Mouse (Mus musculus) lung, adult 2 months (tissue): ENCODE measurements around the gene Ap4m1. TPM values are rescaled to one million over a fixed set of nuclear protein-coding genes. Genes with fewer than 3 reads are reported as not detected.
A peak's percentile ranks its signal among the peaks of the same experiment; 100 is the strongest.

Source experiments
- DNase-seq: peaks from one replicate; pipeline ENCODE4 v3.0.0; 2022
- H3K4me1 ChIP-seq: fragments of 200-500 bp; 2 replicates; pipeline ENCODE4 v1.6.1; 2011; ENCODE audit warnings: low read length; ENCODE audit not compliant: control insufficient read depth, insufficient read depth
- H3K4me3 ChIP-seq: fragments of 200-500 bp; replicated peaks from 2 replicates; pipeline ENCODE3; 2011; ENCODE audit warnings: low read depth, mild to moderate bottlenecking, control low read depth, low read length; ENCODE audit errors: extremely low read depth
- CTCF ChIP-seq: fragments of 200-500 bp; IDR thresholded peaks from 2 replicates; pipeline ENCODE4 v1.5.1; 2011; ENCODE audit warnings: mild to moderate bottlenecking, low read length, control low read depth; ENCODE audit not compliant: insufficient read depth
- POLR2A ChIP-seq: fragments of 200-500 bp; IDR thresholded peaks from 2 replicates; pipeline ENCODE4 v1.6.1; 2011; ENCODE audit warnings: low read depth, mild to moderate bottlenecking, control low read depth, low read length, borderline replicate concordance; ENCODE audit errors: extremely low read depth
- WGBS: fragments of 180-500 bp; shearing (Covaris S2); methylation state at CpG from one replicate; pipeline ENCODE4 v1.1.7; 2018; 5-methylcytosine and 5-hydroxymethylcytosine counted together
- polyA plus RNA-seq: library from polyadenylated mRNA; depleted of rRNA; stranded (reverse); fragments of >200 nt; gene quantifications from 2 replicates; pipeline ENCODE4 v1.2.3, GENCODE M21; 2012; rRNA removed

Gene Ap4m1
- polyA plus RNA-seq = 28.4 and 40.3 TPM in 2 replicates

DNA sequence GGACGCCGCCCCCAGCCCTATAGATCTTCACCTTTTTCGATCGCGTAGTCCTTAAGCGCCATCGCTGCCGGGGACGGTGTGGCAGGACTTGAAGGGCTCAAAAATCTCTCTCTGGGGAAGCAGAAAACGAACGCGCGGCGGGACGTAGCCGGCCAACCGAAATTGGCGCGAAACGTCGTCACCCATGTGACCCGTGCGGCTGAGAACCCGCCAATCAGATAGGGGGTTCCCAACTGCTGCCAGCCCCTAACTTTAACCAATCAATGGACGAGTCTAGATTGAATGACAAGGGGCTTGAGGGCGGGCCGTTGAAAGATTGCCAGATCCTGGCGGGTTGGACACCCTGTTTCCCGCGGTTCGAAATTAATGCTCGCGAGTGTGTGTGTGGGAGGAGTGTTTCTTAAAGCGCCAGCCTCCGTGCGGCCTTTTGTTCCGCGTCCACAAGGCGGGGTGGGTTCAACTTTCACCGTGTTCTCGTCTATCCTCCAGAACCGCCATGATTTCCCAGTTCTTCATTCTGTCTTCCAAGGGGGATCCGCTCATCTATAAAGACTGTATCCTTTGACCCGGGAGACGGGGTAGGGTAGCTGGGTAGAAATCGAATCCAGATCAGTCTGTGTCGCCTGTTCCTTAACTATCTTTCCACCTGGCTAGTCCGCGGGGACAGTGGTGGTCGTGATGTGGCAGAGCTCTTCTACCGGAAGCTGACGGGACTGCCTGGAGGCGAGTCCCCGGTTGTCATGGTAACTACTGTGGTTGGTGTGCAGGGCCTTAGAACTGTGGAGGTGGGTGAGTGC is at the start of gene Ap4m1, which contains the start of gene Mcm7:
TSS of gene Ap4m1 (plus strand) at position 308 of the 797 bp plus-strand sequence.
TSS of gene Mcm7 (minus strand) at position 728 of the 797 bp plus-strand sequence.
- Histone ChIP-seq H3K4me3 (peak within 1 kb of the TSS; percentile 90), H3K4me1 (peaks cover 5% of the 10 kb centered on the region; the same call in 1 of the 2 replicates)
- under 1% methylated on average over 54 of the region's 54 CpGs for WGBS
- peak; percentile 99 for DNase-seq
- TF ChIP-seq CTCF (no peak), POLR2A (peak; percentile 54; the same call in 1 of the 2 replicates)

DNA sequence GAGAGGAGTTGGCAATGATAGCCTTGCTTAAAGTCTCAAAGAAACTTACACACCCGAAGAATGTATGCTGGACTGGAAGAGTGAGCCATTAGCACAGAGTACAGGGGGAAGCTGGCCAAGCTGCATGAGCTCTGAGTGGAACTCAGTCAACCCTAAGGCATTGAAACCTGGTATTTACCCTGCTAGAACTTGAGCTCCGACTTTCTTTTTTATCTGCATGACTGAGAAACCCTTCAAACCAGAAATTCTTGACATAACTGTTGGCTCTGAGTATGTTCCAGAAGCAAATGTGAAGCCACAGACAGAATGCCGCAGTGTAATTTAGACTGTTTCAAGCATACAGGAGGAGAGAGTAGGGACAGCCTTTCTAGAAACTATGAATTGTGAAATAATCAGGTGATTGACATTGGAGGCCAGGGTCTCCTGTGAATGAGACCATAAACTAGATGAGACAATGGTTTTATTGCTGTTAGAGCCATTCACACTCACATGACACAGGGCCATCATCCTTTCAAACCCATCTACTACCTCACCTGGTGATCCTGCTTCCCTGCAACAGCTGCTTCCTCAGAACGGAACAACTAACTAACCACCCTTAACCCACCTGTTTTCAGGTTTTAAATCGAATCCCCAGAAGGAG is 39.3 kb upstream of the Ap4m1 start:
- Histone ChIP-seq H3K4me3 (no peak overlapping the region), H3K4me1 (no peaks in the 10 kb centered on the region)
- DNase-seq = no peak
- WGBS = 82% methylated on average over 5 of the region's 5 CpGs
- TF ChIP-seq CTCF = no peak
- no peak for TF ChIP-seq POLR2A

- DNase-seq = no peak
- no peaks in the 10 kb centered on the region for H3K4me1 ChIP-seq
- H3K4me3 ChIP-seq = no peak overlapping the region
- WGBS = 27% methylated on average over 4 of the region's 4 CpGs
- TF ChIP-seq CTCF (no peak), POLR2A (no peak)
Measured at GRCm38 (mm10) chr5:138137257-138137656, 34.5 kb upstream of the Ap4m1 start.

DNA sequence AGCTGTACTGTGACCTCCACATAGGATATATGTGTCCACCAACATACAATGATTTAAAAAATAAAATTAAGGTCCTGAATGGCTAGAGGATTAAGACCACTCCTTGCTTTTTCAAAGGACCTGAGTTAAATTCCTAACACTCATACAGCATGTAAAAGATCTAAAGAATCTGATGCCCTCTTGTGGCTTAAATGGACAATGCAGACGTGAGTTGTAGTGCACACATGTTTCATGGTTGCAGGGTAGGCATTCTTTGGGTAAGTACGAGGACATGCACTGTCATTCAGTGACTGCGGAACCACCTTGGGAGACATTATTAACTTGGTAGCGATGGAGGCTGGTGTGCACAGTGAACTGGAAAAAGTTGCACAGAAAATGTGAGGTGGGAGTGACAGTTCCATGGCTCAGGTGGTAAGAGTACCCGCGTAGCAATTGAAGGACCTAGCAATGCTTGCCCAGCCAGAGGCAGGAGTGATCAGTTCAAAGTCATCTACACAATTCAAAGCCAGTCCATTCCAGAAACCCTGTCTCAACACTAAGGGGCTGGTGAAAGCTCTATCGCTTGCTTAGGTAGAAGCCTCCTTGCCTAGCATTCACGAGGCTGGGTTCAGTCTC is 33.8 kb upstream of the Ap4m1 start:
- 53% methylated on average over 8 of the region's 8 CpGs for WGBS
- Histone ChIP-seq H3K4me1 (no peaks in the 10 kb centered on the region), H3K4me3 (no peak overlapping the region)
- TF ChIP-seq CTCF (peak; percentile 52; the same call in 1 of the 2 replicates), POLR2A (no peak)
- no peak for DNase-seq

DNA sequence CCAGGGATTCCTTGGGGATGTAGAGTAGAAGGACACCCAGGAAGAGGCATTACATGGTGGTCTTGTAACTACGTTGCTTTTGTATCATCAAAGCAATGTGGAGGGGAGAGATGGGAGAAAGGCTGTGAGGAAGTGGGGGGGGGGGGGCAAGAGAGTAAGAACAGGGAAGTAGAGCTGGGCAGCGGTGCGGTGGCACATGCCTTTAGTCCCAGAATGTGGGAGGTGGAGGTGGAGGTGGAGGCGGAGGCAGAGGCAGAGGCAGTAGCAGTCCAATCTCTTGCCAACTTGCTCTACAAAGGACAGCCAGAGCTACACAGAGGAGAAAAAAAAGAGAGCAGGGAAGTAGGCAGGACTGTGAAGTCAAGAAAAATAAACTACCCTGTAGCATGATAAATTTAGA is 33.2 kb upstream of the Ap4m1 start:
- no peak for DNase-seq
- no peak overlapping the region for H3K4me3 ChIP-seq
- TF ChIP-seq POLR2A (no peak), CTCF (no peak)
- 58% methylated on average over 4 of the region's 4 CpGs for WGBS
- no peaks in the 10 kb centered on the region for H3K4me1 ChIP-seq

GRCm38 (mm10) chr5:138154390-138154789 is 17.4 kb upstream of the Ap4m1 start:
- 56% methylated on average over 3 of the region's 3 CpGs for WGBS
- H3K4me3 ChIP-seq = no peak overlapping the region
- DNase-seq = no peak
- TF ChIP-seq CTCF (no peak), POLR2A (no peak)
- H3K4me1 ChIP-seq = 0 out of 2 replicates have a peak, but pooled peaks cover 2% of the 10 kb centered on the region

- WGBS = under 1% methylated on average over 31 of the region's 31 CpGs
- DNase-seq = peak; percentile 79
- H3K4me1 ChIP-seq = 0 out of 2 replicates have a peak, but pooled peaks cover 2% of the 10 kb centered on the region
- TF ChIP-seq POLR2A (peak; percentile 89), CTCF (peak; percentile 97)
- H3K4me3 ChIP-seq = peak within 1 kb of the TSS; percentile 94
Measured at GRCm38 (mm10) chr5:138155443-138155976, 16.3 kb upstream of the Ap4m1 start, which contains the start of gene Zfp113. Gene Zfp113 (minus strand): TSS chr5:138155744.

DNA sequence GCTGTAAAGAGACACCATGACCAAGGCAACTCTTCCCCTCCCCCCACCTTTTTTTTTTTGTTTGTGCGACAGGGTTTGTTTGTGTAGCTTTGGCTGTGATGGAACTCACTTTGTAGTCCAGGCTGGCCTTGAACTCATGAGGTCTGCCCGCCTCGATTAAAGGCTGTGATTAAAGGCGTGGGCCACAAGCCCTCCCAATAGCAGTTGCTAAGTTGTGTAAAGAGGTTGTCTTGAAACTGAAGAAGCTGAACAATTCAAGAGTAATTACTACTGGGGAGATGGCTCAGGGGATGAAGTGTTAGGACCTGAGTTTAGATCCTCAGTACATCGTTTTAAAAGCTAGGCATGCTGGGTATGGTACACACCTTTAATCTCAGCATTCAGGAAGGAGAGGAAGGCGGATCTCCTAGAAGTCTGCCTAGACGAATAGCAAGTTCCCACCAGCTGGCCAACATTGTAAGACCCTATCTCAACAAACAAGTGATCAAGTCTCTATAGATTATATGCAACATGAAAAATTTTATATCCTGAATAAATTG is 11.5 kb upstream of the Ap4m1 start:
- TF ChIP-seq CTCF (no peak), POLR2A (no peak)
- Histone ChIP-seq H3K4me1 (no peaks in the 10 kb centered on the region), H3K4me3 (no peak overlapping the region)
- DNase-seq = no peak
- WGBS = 59% methylated on average over 7 of the region's 7 CpGs

- 1% methylated on average over 42 of the region's 42 CpGs for WGBS
- DNase-seq = peak; percentile 96
- Histone ChIP-seq H3K4me3 (peak within 1 kb of the TSS; percentile 93), H3K4me1 (no peaks in the 10 kb centered on the region)
- TF ChIP-seq POLR2A (peak; percentile 85; the same call in 1 of the 2 replicates), CTCF (no peak)
Measured at GRCm38 (mm10) chr5:138160842-138161665, 10.7 kb upstream of the Ap4m1 start, which contains the start of gene Cops6. Gene Cops6 (plus strand): TSS chr5:138161071.
